Mouse (Mus musculus) forebrain, postnatal 0 days (tissue): ENCODE measurements around the gene Dagla. TPM values are rescaled to one million over a fixed set of nuclear protein-coding genes. Genes with fewer than 3 reads are reported as not detected.
A peak's percentile ranks its signal among the peaks of the same experiment; 100 is the strongest.

ENCODE experiments used
- ATAC-seq: fragments of 200-750 bp; cut with Nextera tagmentation; 2 replicates; pipeline ENCODE4 v1.8.0; 2017; ENCODE audit warnings: mild to moderate bottlenecking, moderate library complexity
- DNase-seq: peaks from one replicate; pipeline ENCODE4 v3.0.0-alpha.2; 2015
- H3K27ac ChIP-seq: fragments of 300-500 bp; sonication (generic); 2 replicates; pipeline ENCODE4 v1.5.1; 2014; ENCODE audit warnings: low read depth, mild to moderate bottlenecking, antibody characterized with exemption, low read length, moderate library complexity, mixed read lengths
- H3K27me3 ChIP-seq: fragments of 300-500 bp; sonication (generic); 2 replicates; pipeline ENCODE4 v1.6.1; 2014; ENCODE audit warnings: mild to moderate bottlenecking, low read length, mixed read lengths; ENCODE audit not compliant: insufficient read depth
- H3K36me3 ChIP-seq: fragments of 300-500 bp; sonication (generic); 2 replicates; pipeline ENCODE4 v1.6.1; 2014; ENCODE audit warnings: mild to moderate bottlenecking, moderate library complexity; ENCODE audit not compliant: insufficient read depth
- H3K4me1 ChIP-seq: fragments of 300-500 bp; sonication (generic); 2 replicates; pipeline ENCODE4 v1.6.1; 2014; ENCODE audit warnings: antibody characterized with exemption; ENCODE audit not compliant: insufficient read depth
- H3K4me2 ChIP-seq: fragments of 300-500 bp; sonication (generic); 2 replicates; pipeline ENCODE4 v1.6.1; 2014; ENCODE audit warnings: low read depth, mild to moderate bottlenecking, moderate library complexity
- H3K4me3 ChIP-seq: fragments of 300-500 bp; sonication (generic); 2 replicates; pipeline ENCODE4 v1.5.1; 2014; ENCODE audit warnings: low read depth, low read length, mixed read lengths
- H3K9ac ChIP-seq: fragments of 300-500 bp; sonication (generic); 2 replicates; pipeline ENCODE4 v1.6.1; 2014; ENCODE audit warnings: mild to moderate bottlenecking
- H3K9me3 ChIP-seq: fragments of 300-500 bp; sonication (generic); 2 replicates; pipeline ENCODE4 v1.6.1; 2016; ENCODE audit warnings: low read length
- CTCF ChIP-seq: sonication (generic); IDR thresholded peaks from 2 replicates; pipeline ENCODE4 v1.5.1; 2016; ENCODE audit warnings: antibody characterized with exemption, control low read depth, low read depth
- WGBS: fragments of 180-500 bp; shearing (Covaris S2); extraction: QIAGEN DNeasy Blood & Tissue Kit; methylation state at CpG from one replicate; pipeline ENCODE4 v1.1.7; 2014; 5-methylcytosine and 5-hydroxymethylcytosine counted together
- polyA plus RNA-seq: library from polyadenylated mRNA; unstranded; fragments of >200 nt; fragmentation: Nextera tagmentation; extraction: Ambion mirVana; gene quantifications from 2 replicates; pipeline ENCODE4 v1.2.1, GENCODE M21; 2015
- total RNA-seq: library from RNA; depleted of rRNA; stranded (reverse); fragments of >200 nt; gene quantifications from 2 replicates; pipeline ENCODE4 v1.2.3, GENCODE M21; 2014

The Dagla gene
- total and polyA plus RNA-seq, 2 experiments from 2014 or later: 11.2 to 21.8 TPM

- DNase-seq: peak; percentile 59
- H3K4me3 ChIP-seq: no peak overlapping the region
- no peaks in the 10 kb centered on the region for H3K27me3 ChIP-seq
- no peak overlapping the region for H3K9ac ChIP-seq
- H3K27ac ChIP-seq: peak overlapping the region; percentile 9; the same call in 1 of the 2 replicates
- no peak overlapping the region for H3K4me2 ChIP-seq
- TF ChIP-seq CTCF: peak; percentile 73
- 22% methylated on average over 14 of the region's 14 CpGs for WGBS
- ATAC-seq: peak; percentile 53; the same call in 1 of the 2 replicates
- peaks cover 26% of the 10 kb centered on the region for H3K36me3 ChIP-seq
- H3K9me3 ChIP-seq: no peaks in the 10 kb centered on the region
- no peaks in the 10 kb centered on the region for H3K4me1 ChIP-seq
Measured at GRCm38 (mm10) chr19:10266196-10266850, 38.4 kb downstream of the Dagla start.

GRCm38 (mm10) chr19:10261369-10261768 is 43.3 kb downstream of the Dagla start:
- Histone ChIP-seq H3K4me1 (no peaks in the 10 kb centered on the region), H3K9me3 (no peaks in the 10 kb centered on the region), H3K36me3 (peaks cover 49% of the 10 kb centered on the region), H3K27me3 (no peaks in the 10 kb centered on the region), H3K4me3 (no peak overlapping the region), H3K27ac (no peak overlapping the region), H3K4me2 (no peak overlapping the region), H3K9ac (no peak overlapping the region)
- no peak for ATAC-seq
- no peak for DNase-seq
- 81% methylated on average over 7 of the region's 7 CpGs for WGBS
- TF ChIP-seq CTCF: no peak

GRCm38 (mm10) chr19:10258279-10259011 is 46.2 kb downstream of the Dagla start:
- peak; percentile 85 for ATAC-seq
- Histone ChIP-seq H3K9me3 (no peaks in the 10 kb centered on the region), H3K4me2 (no peak overlapping the region), H3K4me1 (no peaks in the 10 kb centered on the region), H3K4me3 (no peak overlapping the region), H3K27me3 (no peaks in the 10 kb centered on the region), H3K27ac (no peak overlapping the region), H3K36me3 (peaks cover 62% of the 10 kb centered on the region), H3K9ac (no peak overlapping the region)
- DNase-seq: peak; percentile 87
- WGBS: 23% methylated on average over 6 of the region's 6 CpGs
- TF ChIP-seq CTCF: peak; percentile 96

GRCm38 (mm10) chr19:10248128-10248527 is 56.5 kb downstream of the Dagla start:
- Histone ChIP-seq H3K36me3 (peaks cover 41% of the 10 kb centered on the region), H3K27me3 (no peaks in the 10 kb centered on the region), H3K27ac (no peak overlapping the region), H3K4me1 (no peaks in the 10 kb centered on the region), H3K9ac (no peak overlapping the region), H3K4me2 (no peak overlapping the region), H3K9me3 (no peaks in the 10 kb centered on the region), H3K4me3 (no peak overlapping the region)
- DNase-seq (no peak), ATAC-seq (no peak)
- WGBS: 70% methylated on average over 20 of the region's 20 CpGs
- no peak for TF ChIP-seq CTCF

- 32% methylated on average over 6 of the region's 6 CpGs for WGBS
- H3K9me3 ChIP-seq: no peaks in the 10 kb centered on the region
- no peak for TF ChIP-seq CTCF
- H3K36me3 ChIP-seq: peaks cover 32% of the 10 kb centered on the region
- no peaks in the 10 kb centered on the region for H3K27me3 ChIP-seq
- no peak overlapping the region for H3K9ac ChIP-seq
- no peak overlapping the region for H3K4me2 ChIP-seq
- no peaks in the 10 kb centered on the region for H3K4me1 ChIP-seq
- H3K27ac ChIP-seq: no peak overlapping the region
- DNase-seq (no peak), ATAC-seq (no peak)
- no peak overlapping the region for H3K4me3 ChIP-seq
Measured at GRCm38 (mm10) chr19:10247165-10247564, 57.5 kb downstream of the Dagla start.

- H3K4me2 ChIP-seq: no peak overlapping the region
- no peak overlapping the region for H3K9ac ChIP-seq
- no peak overlapping the region for H3K27ac ChIP-seq
- H3K4me3 ChIP-seq: no peak overlapping the region
- TF ChIP-seq CTCF: peak; percentile 48; the same call in 1 of the 2 replicates
- ATAC-seq: no peak
- no peak for DNase-seq
- WGBS: 26% methylated on average over 3 of the region's 3 CpGs
- H3K27me3 ChIP-seq: 0 out of 2 replicates have a peak, but pooled peaks cover 4% of the 10 kb centered on the region
- H3K4me1 ChIP-seq: no peaks in the 10 kb centered on the region
- H3K36me3 ChIP-seq: peaks cover 15% of the 10 kb centered on the region
- no peaks in the 10 kb centered on the region for H3K9me3 ChIP-seq
Measured at GRCm38 (mm10) chr19:10244183-10244582, 60.5 kb downstream of the Dagla start.

GRCm38 (mm10) chr19:10242916-10243315 is 61.8 kb downstream of the Dagla start:
- ATAC-seq (no peak), DNase-seq (no peak)
- Histone ChIP-seq H3K4me2 (no peak overlapping the region), H3K4me1 (no peaks in the 10 kb centered on the region), H3K36me3 (peaks cover 8% of the 10 kb centered on the region), H3K9me3 (no peaks in the 10 kb centered on the region), H3K4me3 (no peak overlapping the region), H3K27me3 (0 out of 2 replicates have a peak, but pooled peaks cover 4% of the 10 kb centered on the region), H3K9ac (no peak overlapping the region), H3K27ac (no peak overlapping the region)
- no peak for TF ChIP-seq CTCF
- 4% methylated on average over 8 of the region's 8 CpGs for WGBS
